Mouse (Mus musculus) adrenal gland, postnatal 10 days (tissue): ENCODE measurements around the gene Slc10a6. TPM values are rescaled to one million over a fixed set of nuclear protein-coding genes. Genes with fewer than 3 reads are reported as not detected.

ENCODE experiments used
- total RNA-seq, 2 experiments: library from RNA; stranded (reverse); gene quantifications; 2 replicates each; pipeline ENCODE4 v1.2.3; 2021

Slc10a6 gene
- total RNA-seq, 2 experiments from 2014 or later: 1.6 to 2.5 TPM

Other genes starting within 250 kb of the Slc10a6 start
- gene Ptpn13, start 204.2 kb downstream of the Slc10a6 start, total RNA-seq: 10 to 100 TPM; 16.3 to 17.4 TPM
- not detected for gene 1700016H13Rik, start 26.6 kb upstream of the Slc10a6 start, total RNA-seq
- 10 to 100 TPM; 31.6 to 32.4 TPM for gene Aff1, start 63.0 kb upstream of the Slc10a6 start, total RNA-seq